Mouse (Mus musculus): ENCODE data around the gene Car11.

GRCm38 (mm10) chr7:45710477-45711191 is 11.0 kb downstream of the Car11 start:
- TF ChIP-seq CTCF (IDR thresholded peaks at IDR 0.05; ENCODE audit: low read depth), result no peak
- TF ChIP-seq EP300 (IDR thresholded peaks at IDR 0.05; ENCODE audit: low read depth), result no peak

Measured in heart, postnatal 0 days (tissue).